Mouse (Mus musculus): ENCODE results near the gene Tubb4b.
A peak's percentile ranks its signal among the peaks of the same experiment; 100 is the strongest.

Gene Tubb4b

GRCm38 (mm10) chr2:25225811-25226379 is 1.4 kb upstream of the Tubb4b start:
- no peak for DNase-seq (ENCODE audit: low read depth, low spot score)

DNA sequence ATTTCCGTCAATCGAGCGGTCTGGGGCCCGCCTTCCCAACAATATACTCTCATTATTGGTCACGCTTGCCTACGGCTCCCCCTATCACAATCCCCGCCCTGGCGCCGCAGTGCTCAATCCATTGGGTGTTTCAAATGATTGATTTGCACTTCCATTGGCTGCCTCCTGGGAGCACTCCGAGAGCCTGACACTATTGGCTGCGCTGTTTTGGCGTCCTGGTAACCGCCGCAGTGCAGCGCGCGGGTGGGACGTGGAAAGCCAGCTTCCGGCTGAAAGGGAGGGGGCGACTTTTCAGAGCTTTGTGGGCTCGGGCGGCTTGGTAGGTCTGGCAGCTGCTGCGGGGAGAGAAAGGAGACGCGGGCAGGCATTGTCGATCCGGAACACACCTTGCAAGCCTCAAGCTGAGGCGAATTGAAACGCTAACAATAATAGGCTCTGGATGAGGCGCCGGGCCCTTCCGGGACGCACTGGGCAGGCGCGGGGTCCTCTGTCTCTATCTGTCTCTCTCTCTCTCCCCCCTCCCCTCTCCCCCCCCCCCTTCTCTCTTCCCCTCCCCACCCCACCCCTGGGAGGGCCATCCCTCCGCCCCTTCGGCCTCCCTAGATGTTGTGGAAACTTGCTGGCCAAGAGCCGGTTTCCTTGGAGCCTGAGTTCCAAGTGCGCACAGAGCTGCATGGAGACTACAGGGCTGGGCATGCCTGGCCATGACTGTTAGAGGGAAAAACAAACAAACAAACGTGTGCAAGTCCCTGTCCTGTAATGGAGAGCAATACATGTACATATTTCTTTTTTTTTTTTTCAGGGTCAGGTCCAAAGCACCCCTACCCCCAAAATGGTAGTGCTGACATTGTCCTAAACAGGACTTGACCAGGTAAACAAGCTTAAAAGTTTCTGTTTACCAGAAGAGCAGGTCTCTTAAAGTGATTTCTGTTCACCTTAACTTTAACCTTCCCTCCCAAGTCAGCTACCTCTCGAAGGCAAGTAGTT is 557 bp upstream of the Tubb4b start:
- peak; percentile 96 for DNase-seq (ENCODE audit: low read depth, low spot score)

DNA sequence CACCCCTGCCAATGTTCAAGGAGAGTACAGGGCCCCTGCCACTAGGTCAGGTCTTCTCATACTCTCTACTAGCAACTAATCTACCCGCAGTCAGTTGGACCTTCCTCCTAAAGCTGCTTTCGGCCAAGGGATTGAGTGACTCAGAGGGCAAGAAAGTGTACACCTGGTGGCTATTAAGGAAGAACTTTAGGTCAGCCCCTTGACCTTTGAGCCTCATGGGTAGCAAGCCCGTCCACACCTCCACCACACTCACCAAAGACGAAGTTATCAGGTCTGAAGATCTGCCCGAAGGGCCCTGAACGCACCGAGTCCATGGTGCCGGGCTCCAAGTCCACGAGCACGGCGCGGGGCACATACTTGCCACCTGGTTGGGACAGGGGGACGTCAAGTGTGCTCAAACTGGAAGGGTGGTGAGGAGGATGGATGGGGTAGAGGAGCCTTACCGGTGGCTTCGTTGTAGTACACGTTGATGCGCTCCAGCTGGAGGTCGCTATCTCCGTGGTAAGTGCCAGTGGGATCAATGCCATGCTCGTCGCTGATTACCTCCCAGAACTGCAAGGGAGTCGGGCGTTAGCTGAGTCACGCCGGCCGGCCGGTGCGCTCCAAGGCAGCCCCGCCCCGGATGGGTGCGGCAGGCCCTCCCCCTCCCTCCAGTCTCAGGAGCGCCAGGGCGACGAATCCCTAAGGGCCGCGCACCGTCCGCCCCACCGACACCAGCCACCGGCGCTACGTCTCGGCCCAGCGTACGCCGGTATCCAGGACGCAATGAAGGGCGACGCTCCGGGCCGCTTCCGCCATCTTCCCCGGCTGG is 616 bp downstream of the Tubb4b start:
- DNase-seq (ENCODE audit: low read depth, low spot score): peak; percentile 35

DNA sequence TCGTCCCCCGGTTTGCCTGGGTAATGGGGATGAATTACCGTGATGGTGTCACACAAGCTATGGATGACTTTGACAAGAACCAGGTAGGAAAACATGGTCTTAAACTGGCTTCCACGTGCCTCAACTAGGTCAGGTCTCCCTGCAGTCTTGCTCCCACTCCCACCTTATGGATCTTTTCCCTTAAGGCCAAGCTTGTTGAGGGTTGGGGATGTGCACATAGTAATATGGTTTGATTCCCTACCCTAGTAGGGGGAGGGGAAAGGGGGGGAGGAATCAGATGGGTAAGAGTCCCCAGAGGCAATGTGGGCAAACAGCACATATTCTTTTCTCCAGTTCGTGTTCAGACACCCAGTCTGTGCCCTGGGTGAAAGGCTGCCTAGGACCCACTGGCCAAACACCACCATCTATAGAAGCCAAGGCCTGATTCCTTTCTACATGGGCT is 3.1 kb downstream of the Tubb4b start:
- DNase-seq (ENCODE audit: low read depth, low spot score): no peak

- no peak for DNase-seq (ENCODE audit: low read depth, low spot score)
These were observed 6.1 kb downstream of the Tubb4b start, which contains the start of gene Fam166a for GRCm38 (mm10) chr2:25218445-25218844. Gene Fam166a (plus strand): TSS chr2:25218745.

GRCm38 (mm10) chr2:25217666-25218065 is 6.8 kb downstream of the Tubb4b start:
- no peak for DNase-seq (ENCODE audit: low read depth, low spot score)

- no peak for DNase-seq (ENCODE audit: low read depth, low spot score)
These were observed 10.1 kb downstream of the Tubb4b start, which contains the start of gene Stpg3 for GRCm38 (mm10) chr2:25214444-25214843. Gene Stpg3 (minus strand): TSS chr2:25214637.

DNA sequence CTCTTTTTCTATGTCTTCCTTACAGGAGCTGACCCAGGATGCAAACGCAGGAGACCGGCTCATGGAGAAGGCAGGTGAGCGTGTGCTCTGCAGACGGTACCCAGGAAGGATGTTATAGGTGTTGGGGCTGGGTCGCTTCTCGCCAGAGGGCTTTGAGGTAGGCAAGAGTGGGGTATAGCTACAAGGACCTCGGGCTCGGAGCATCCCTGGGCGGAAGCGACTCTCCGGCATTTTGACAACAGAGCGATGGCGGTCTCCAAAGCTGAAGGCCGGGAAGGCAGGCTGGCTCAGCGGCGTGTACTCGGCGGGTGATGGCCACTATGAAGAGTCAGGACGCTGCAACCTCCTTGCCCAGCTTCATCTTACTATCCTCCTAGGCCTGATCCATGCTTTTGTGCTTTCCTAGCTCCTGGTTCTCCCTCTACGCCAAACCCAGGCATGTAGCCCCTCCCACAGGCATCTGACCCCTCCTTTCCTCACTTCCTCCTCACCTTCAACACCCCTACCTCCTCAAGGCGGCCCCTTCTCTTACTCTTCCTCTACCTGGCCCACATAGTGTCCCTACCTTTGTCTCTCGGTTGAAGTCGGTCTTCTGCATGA is 11.1 kb downstream of the Tubb4b start:
- no peak for DNase-seq (ENCODE audit: low read depth, low spot score)

- DNase-seq (ENCODE audit: low read depth, low spot score): peak; percentile 84
These were observed 13.3 kb downstream of the Tubb4b start, which contains the start of gene Nelfb for GRCm38 (mm10) chr2:25211121-25211670. Gene Nelfb (minus strand): TSS chr2:25211489.

- no peak for DNase-seq (ENCODE audit: low read depth, low spot score)
These were observed 13.8 kb downstream of the Tubb4b start for GRCm38 (mm10) chr2:25210686-25211085.

GRCm38 (mm10) chr2:25207593-25207992 is 16.9 kb downstream of the Tubb4b start:
- DNase-seq (ENCODE audit: low read depth, low spot score): no peak

DNA sequence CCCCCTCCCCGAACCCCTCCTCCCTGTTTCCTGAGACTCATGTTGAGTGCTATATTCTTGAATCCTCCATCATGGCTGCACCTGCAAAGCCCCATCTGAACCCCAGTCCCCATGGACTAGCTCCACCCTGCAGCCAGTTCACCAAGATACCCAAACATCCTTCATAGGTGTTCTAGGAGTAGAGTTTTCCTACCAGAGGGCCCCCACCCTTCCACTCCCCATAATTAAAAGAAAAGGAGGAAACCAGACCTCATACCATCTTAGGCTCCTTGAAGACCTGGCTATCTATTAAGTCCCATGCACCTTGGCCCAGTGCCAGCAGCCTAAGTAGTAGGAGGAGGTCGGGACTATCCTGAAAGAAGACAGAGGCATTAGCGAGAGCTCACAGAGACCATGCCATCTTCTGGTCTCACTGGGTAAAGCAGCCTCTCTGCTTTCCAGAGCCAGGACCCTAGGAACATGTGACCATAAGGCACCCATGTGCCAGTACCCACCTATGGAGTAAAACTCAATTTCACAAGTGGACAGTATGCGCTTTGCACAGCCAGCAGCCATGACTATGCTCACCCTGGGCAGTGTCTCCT is 20.8 kb downstream of the Tubb4b start:
- no peak for DNase-seq (ENCODE audit: low read depth, low spot score)

DNA sequence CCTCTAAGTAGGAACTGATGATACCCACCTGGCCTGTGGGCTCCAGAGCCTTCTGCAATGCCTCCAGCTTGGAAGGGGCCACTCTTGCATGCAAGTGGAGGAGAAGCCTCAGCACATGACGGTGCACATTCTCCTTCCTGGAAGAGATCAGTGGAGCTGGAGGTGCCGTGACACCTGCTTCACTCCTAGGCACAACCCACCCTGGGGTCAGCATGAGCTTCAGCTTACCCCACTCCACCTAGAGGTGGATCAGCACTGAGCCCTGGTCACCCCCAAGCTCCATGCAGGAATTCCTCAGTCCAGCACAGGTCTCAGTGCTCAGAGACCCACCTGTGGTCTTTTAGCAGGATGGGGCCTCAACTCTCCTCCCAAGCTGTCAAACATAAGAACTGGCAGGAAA is 23.9 kb downstream of the Tubb4b start:
- DNase-seq (ENCODE audit: low read depth, low spot score): no peak

GRCm38 (mm10) chr2:25197946-25198345 is 26.6 kb downstream of the Tubb4b start:
- no peak for DNase-seq (ENCODE audit: low read depth, low spot score)

GRCm38 (mm10) chr2:25197191-25197590 is 27.3 kb downstream of the Tubb4b start:
- no peak for DNase-seq (ENCODE audit: low read depth, low spot score)

- DNase-seq (ENCODE audit: low read depth, low spot score): no peak
These were observed 28.1 kb downstream of the Tubb4b start, which contains the start of gene Tor4a for GRCm38 (mm10) chr2:25196172-25196954. Gene Tor4a (minus strand): TSS chr2:25196886.

DNA sequence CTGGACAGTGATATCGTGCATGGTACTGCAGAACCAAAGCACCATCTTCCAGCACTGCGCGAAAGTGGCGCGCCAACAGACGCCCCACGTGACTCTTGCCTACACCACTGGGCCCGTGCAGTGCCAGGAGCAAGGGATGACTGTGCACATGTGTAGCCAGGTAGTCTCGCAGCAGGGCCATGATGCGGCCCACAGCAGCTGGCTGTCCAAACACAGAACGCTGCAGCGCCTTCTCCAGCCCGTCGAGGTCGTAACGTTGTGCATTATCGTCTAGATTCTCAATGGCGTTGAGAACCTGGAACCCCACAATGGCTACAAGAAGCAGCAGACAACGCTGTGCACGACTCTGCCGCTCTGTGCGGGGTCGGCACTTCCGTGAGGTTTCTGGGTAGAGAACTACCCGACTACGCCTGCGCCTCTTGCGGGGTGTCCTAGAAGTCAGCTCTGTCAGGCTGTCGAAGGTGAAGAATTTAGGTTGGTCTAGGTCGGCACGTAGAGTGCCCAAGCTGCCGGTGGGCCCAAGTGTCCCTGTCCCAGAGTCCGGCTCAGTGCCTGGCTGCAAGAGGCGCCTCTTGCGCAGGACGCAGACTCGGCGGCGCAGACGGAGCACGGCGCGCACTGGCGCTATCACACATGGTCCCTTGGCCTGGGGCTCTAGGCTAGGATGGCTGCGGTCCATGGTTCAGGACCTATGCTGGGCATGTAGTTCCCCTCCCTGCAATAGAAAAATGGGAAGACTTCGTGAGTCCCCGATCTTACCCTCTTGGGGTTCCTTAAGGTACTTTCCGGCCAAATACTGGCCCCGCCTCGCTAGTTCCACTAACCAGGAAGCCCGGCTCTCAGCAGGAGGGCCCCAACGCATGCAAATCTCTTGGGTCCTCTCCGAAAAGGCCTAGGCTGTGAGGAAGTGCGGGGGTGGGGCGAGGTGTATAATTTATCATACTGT is 29.0 kb downstream of the Tubb4b start:
- DNase-seq (ENCODE audit: low read depth, low spot score): no peak

- DNase-seq (ENCODE audit: low read depth, low spot score): no peak
These were observed 29.9 kb downstream of the Tubb4b start for GRCm38 (mm10) chr2:25194486-25195171.

Data from embryo, embryonic 11.5 days (tissue).